In genomic region chr5:24718076-24718475, GRCm38 (mm10) we compare ENCODE assay signal across 29 mouse cellular contexts. TPM values are rescaled to one million over a fixed set of nuclear protein-coding genes. Genes with fewer than 3 reads are reported as not detected.
DNase-seq lines count a peak whose midpoint lies in the region; ATAC-seq and TF ChIP-seq lines count a peak whose summit lies in the region.
"Had no signal": no experiment of that assay in that cellular context is flagged by ENCODE, and none has a peak within 500 bp of the region (broad histone marks: within the 10 kb centered on the region; RNA-seq: fewer than 3 reads in every experiment).

No protein-coding gene starts in this region.

- H3K4me3 ChIP-seq in gastrocnemius, adult 2 months: no peak overlapping the region
- H3K4me3 ChIP-seq in liver, embryonic 13.5 days (replicated peaks): no peak overlapping the region
- no peak overlapping the region for H3K4me3 ChIP-seq in liver, embryonic 12.5 days
- H3K4me3 ChIP-seq: embryonic facial prominence, embryonic 12.5 days; embryonic facial prominence, embryonic 15.5 days; heart, adult 2 months; heart, embryonic 10.5 days; heart, embryonic 13.5 days had no signal

- peak; percentile 38 for DNase-seq in gastrocnemius, adult 2 months
- DNase-seq in gastrocnemius, postnatal 4 days (ENCODE audit: low spot score in 2 of 2): no peak
- no peak for DNase-seq in liver, embryonic 13.5 days
- peak; percentile 29 for DNase-seq in adipocyte (ENCODE audit: low spot score)
- DNase-seq in cerebellum, adult 18-20 months: no peak
- DNase-seq: adrenal gland, postnatal 10 days; adrenal gland, postnatal 36 days; cerebellum, adult 2 months; cerebellum, adult 9-11 months; cerebellum, postnatal 25 days; forebrain, postnatal 0 days; gastrocnemius, postnatal 25 days; heart, adult 2 months; heart, postnatal 14 days; heart, postnatal 4 days had no signal

- no peak overlapping the region for H3K27ac ChIP-seq in gastrocnemius, adult 2 months
- no peak overlapping the region for H3K27ac ChIP-seq in liver, embryonic 13.5 days
- H3K27ac ChIP-seq in liver, embryonic 12.5 days: no peak overlapping the region
- H3K27ac ChIP-seq: embryonic facial prominence, embryonic 12.5 days; embryonic facial prominence, embryonic 15.5 days; heart, adult 2 months; heart, embryonic 10.5 days; heart, embryonic 13.5 days; hindbrain, embryonic 14.5 days; hindbrain, postnatal 0 days had no signal

- ATAC-seq in liver, embryonic 13.5 days (ENCODE audit: low read depth): peak; percentile 23; the same call in 1 of the 2 replicates
- no peak for ATAC-seq in liver, embryonic 12.5 days
- ATAC-seq: activated CD4-positive, CD25-positive, alpha-beta regulatory T cell, adult 4 months; forebrain, embryonic 14.5 days; forebrain, postnatal 0 days; hindbrain, postnatal 0 days had no signal

- no peak overlapping the region for H3K4me2 ChIP-seq in liver, embryonic 13.5 days
- H3K4me2 ChIP-seq in liver, embryonic 12.5 days: no peak overlapping the region
- H3K4me2 ChIP-seq: embryonic facial prominence, embryonic 12.5 days; embryonic facial prominence, embryonic 15.5 days; heart, embryonic 13.5 days; hindbrain, embryonic 14.5 days had no signal

- intact Hi-C loops in gastrocnemius, adult 2 months (cut with DNase I): no loop called here

- H3K36me3 ChIP-seq in liver, embryonic 13.5 days: no peaks in the 10 kb centered on the region
- H3K36me3 ChIP-seq in liver, embryonic 12.5 days: no peaks in the 10 kb centered on the region

- peaks cover 10% of the 10 kb centered on the region for H3K4me1 ChIP-seq in liver, embryonic 13.5 days (replicated peaks)
- H3K4me1 ChIP-seq in liver, embryonic 12.5 days: peaks cover 9% of the 10 kb centered on the region
- H3K4me1 ChIP-seq: embryonic facial prominence, embryonic 12.5 days; embryonic facial prominence, embryonic 15.5 days; heart, embryonic 13.5 days had no signal

- WGBS in liver, embryonic 13.5 days (ENCODE audit: insufficient replicate concordance): 71% methylated on average over 6 of the region's 6 CpGs
- WGBS in liver, embryonic 12.5 days (ENCODE audit: insufficient replicate concordance): 71% methylated on average over 6 of the region's 6 CpGs

- H3K27me3 ChIP-seq in liver, embryonic 13.5 days: no peaks in the 10 kb centered on the region
- H3K27me3 ChIP-seq in liver, embryonic 12.5 days (replicated peaks): no peaks in the 10 kb centered on the region; the same call in 1 of the 2 replicates
- H3K27me3 ChIP-seq: embryonic facial prominence, embryonic 12.5 days; embryonic facial prominence, embryonic 15.5 days; heart, embryonic 13.5 days had no signal

- TF ChIP-seq CTCF in gastrocnemius, adult 2 months (IDR thresholded peaks at IDR 0.05): no peak

- no peak overlapping the region for H3K9ac ChIP-seq in liver, embryonic 13.5 days
- no peak overlapping the region for H3K9ac ChIP-seq in liver, embryonic 12.5 days
- H3K9ac ChIP-seq: embryonic facial prominence, embryonic 12.5 days; embryonic facial prominence, embryonic 15.5 days; forebrain, postnatal 0 days; heart, embryonic 13.5 days; hindbrain, embryonic 14.5 days had no signal

- H3K9me3 ChIP-seq in liver, embryonic 13.5 days (replicated peaks): no peaks in the 10 kb centered on the region
- H3K9me3 ChIP-seq in liver, embryonic 12.5 days (replicated peaks): no peaks in the 10 kb centered on the region
- H3K9me3 ChIP-seq: embryonic facial prominence, embryonic 12.5 days; embryonic facial prominence, embryonic 15.5 days; heart, embryonic 10.5 days; heart, embryonic 13.5 days had no signal

RNA-seq across cellular contexts. Expression of gene Wdr86, which starts 12.5 kb away (rescaled TPM):
- not detected for total RNA-seq in gastrocnemius, adult 2 months (2021)
- total RNA-seq in gastrocnemius, postnatal 4 days (2021): 1 to 10 TPM; 2.1 to 2.3 TPM
- 1.5 and 2.0 TPM in 2 replicates for polyA plus RNA-seq in liver, embryonic 13.5 days (2015; fragmentation: Nextera tagmentation; extraction: Ambion mirVana)
- 3.5 and 3.9 TPM in 2 replicates for polyA plus RNA-seq in liver, embryonic 12.5 days (2016; fragmentation: Nextera tagmentation; extraction: Ambion mirVana)
- total RNA-seq: gastrocnemius, postnatal 25 days had no signal

RNA-seq across cellular contexts. Expression of gene Nub1, which starts 32.7 kb away (rescaled TPM):
- total RNA-seq in gastrocnemius, adult 2 months (2021): 10 to 100 TPM; 28.3 to 34.3 TPM
- 10 to 100 TPM; 29.1 to 29.2 TPM for total RNA-seq in gastrocnemius, postnatal 4 days (2021)
- polyA plus RNA-seq in liver, embryonic 13.5 days (2015; fragmentation: Nextera tagmentation; extraction: Ambion mirVana): 12.3 and 15.7 TPM in 2 replicates
- polyA plus RNA-seq in liver, embryonic 12.5 days (2016; fragmentation: Nextera tagmentation; extraction: Ambion mirVana): 16.9 and 17.5 TPM in 2 replicates

RNA-seq across cellular contexts. Expression of gene Crygn, which starts 39.7 kb away (rescaled TPM):
- total RNA-seq in gastrocnemius, adult 2 months (2021): not detected
- not detected for total RNA-seq in gastrocnemius, postnatal 4 days (2021)
- 0.74 TPM in 1 of 2 replicates, not detected in the other for polyA plus RNA-seq in liver, embryonic 13.5 days (2015; fragmentation: Nextera tagmentation; extraction: Ambion mirVana)
- 0.71 TPM in 1 of 2 replicates, not detected in the other for polyA plus RNA-seq in liver, embryonic 12.5 days (2016; fragmentation: Nextera tagmentation; extraction: Ambion mirVana)
- total RNA-seq: adrenal gland, postnatal 10 days; gastrocnemius, adult 8-10 months; gastrocnemius, postnatal 25 days; granulocyte monocyte progenitor cell, adult 5-6 weeks; heart, adult 2 months; heart, postnatal 4 days; hindbrain, postnatal 0 days had no signal
- polyA plus RNA-seq: forebrain, embryonic 11.5 days; frontal cortex, adult 2 months; heart, adult 2 months; hindbrain, embryonic 11.5 days had no signal

Comparison
In these comparisons a context has a peak if more than half of its experiments do, and no peak if none do; other contexts are left out.
1. DNase-seq: peak in gastrocnemius, adult 2 months (single experiment) and adipocyte (single experiment); none in gastrocnemius, postnatal 4 days (0 of 2), liver, embryonic 13.5 days (single experiment) and cerebellum, adult 18-20 months (0 of 2).